Mouse (Mus musculus) mouse embryonic stem cell (cell line): ENCODE measurements around the gene Map2k1.
"Not testable (repeated sequence)": the region's sequence is repeated elsewhere in the genome, so short reads cannot be mapped to it uniquely, and the experiment has no call there.

Experiments used
- in situ Hi-C, 2 experiments: fragments of 300-500 bp; cut with MboI; formaldehyde crosslinking; loops; 1 replicate in 1 of 2; 3 replicates in 1 of 2; pipeline ENCODE4 v1.14.3; 2019 to 2020; ENCODE audit warnings: low sequenced_read_pairs in 2 of 2, low pct_unique_long_range_greater_than_20kb in 1 of 2, mixed read lengths in 1 of 2; ENCODE audit not compliant: unreplicated experiment in 1 of 2

Gene Map2k1

GRCm38 (mm10) chr9:64253021-64253904, at the start of gene Map2k1:
TSS of gene Map2k1 (minus strand) at chr9:64253631.
- in situ Hi-C loops = no loop called here

- in situ Hi-C loops = loop anchor here in 1 of 2 experiments (10.0 kb wide), 1 partner anchor 148 kb away; no protein-coding TSS in a partner anchor
These were observed 49.7 kb upstream of the Map2k1 start for GRCm38 (mm10) chr9:64303086-64303485.

- in situ Hi-C loops = loop anchor here (5.0 to 25.0 kb wide), 2 partner anchors 110 to 370 kb away; partner anchors contain the start of genes Rpl4 (in 1 of the 2) and Zwilch (in 1 of the 2)
These were observed 29.1 kb upstream of the Map2k1 start for GRCm38 (mm10) chr9:64282404-64282987.

- in situ Hi-C loops = loop anchor here (5.0 to 25.0 kb wide), 2 partner anchors 109 to 369 kb away; partner anchors contain the start of genes Rpl4 (in 1 of the 2) and Zwilch (in 1 of the 2)
These were observed 28.3 kb upstream of the Map2k1 start for GRCm38 (mm10) chr9:64281781-64282178.

- in situ Hi-C loops = loop anchor here (5.0 to 25.0 kb wide), 2 partner anchors 109 to 369 kb away; partner anchors contain the start of genes Rpl4 (in 1 of the 2) and Zwilch (in 1 of the 2)
These were observed 27.8 kb upstream of the Map2k1 start, which contains the start of gene Tipin for GRCm38 (mm10) chr9:64281105-64281780. TSS of gene Tipin (plus strand) at chr9:64281581.

- in situ Hi-C loops = loop anchor here in 1 of 2 experiments (5.0 to 25.0 kb wide), 2 partner anchors 156 to 366 kb away; no protein-coding TSS in a partner anchor
These were observed 25.4 kb upstream of the Map2k1 start for GRCm38 (mm10) chr9:64278665-64279310.

- in situ Hi-C loops = loop anchor here in 1 of 2 experiments (5.0 to 25.0 kb wide), 2 partner anchors 155 to 365 kb away; no protein-coding TSS in a partner anchor
These were observed 24.3 kb upstream of the Map2k1 start for GRCm38 (mm10) chr9:64277706-64278105.

- in situ Hi-C loops = loop anchor here in 1 of 2 experiments (5.0 to 25.0 kb wide), 2 partner anchors 153 to 363 kb away; no protein-coding TSS in a partner anchor
These were observed 21.5 kb upstream of the Map2k1 start for GRCm38 (mm10) chr9:64274919-64275318.

GRCm38 (mm10) chr9:64274291-64274690, 20.9 kb upstream of the Map2k1 start:
- in situ Hi-C loops = no loop called here

- in situ Hi-C loops = no loop called here
These were observed 20.3 kb upstream of the Map2k1 start for GRCm38 (mm10) chr9:64273757-64274156.

GRCm38 (mm10) chr9:64272611-64273010, 19.2 kb upstream of the Map2k1 start:
- in situ Hi-C loops = no loop called here

GRCm38 (mm10) chr9:64271249-64271648, 17.8 kb upstream of the Map2k1 start:
- in situ Hi-C loops = no loop called here

- in situ Hi-C loops = not testable (repeated sequence)
These were observed 15.4 kb upstream of the Map2k1 start for GRCm38 (mm10) chr9:64268836-64269235.

GRCm38 (mm10) chr9:64268196-64268595, 14.8 kb upstream of the Map2k1 start:
- in situ Hi-C loops = no loop called here

- in situ Hi-C loops = no loop called here
These were observed 13.8 kb upstream of the Map2k1 start for GRCm38 (mm10) chr9:64267231-64267630.

- in situ Hi-C loops = no loop called here
These were observed 11.4 kb upstream of the Map2k1 start for GRCm38 (mm10) chr9:64264813-64265212.

GRCm38 (mm10) chr9:64261023-64261422, 7.6 kb upstream of the Map2k1 start:
- in situ Hi-C loops = no loop called here

- in situ Hi-C loops = no loop called here
These were observed 6.5 kb upstream of the Map2k1 start for GRCm38 (mm10) chr9:64259906-64260305.
